Mouse (Mus musculus) liver, embryonic 15.5 days (tissue): ENCODE measurements around the gene Tmcc3. TPM values are rescaled to one million over a fixed set of nuclear protein-coding genes. Genes with fewer than 3 reads are reported as not detected.

Source experiments
- ATAC-seq: fragments of 200-750 bp; cut with Nextera tagmentation; 2 replicates; pipeline ENCODE4 v1.8.0; 2017; ENCODE audit warnings: moderate number of reproducible peaks, mild to moderate bottlenecking, moderate library complexity; ENCODE audit not compliant: insufficient read depth
- H3K27ac ChIP-seq: fragments of 300-500 bp; sonication (generic); replicated peaks from 2 replicates; pipeline ENCODE4 v1.5.1; 2015; ENCODE audit warnings: mild to moderate bottlenecking, inconsistent platforms
- H3K27me3 ChIP-seq: fragments of 300-500 bp; sonication (generic); 2 replicates; pipeline ENCODE4 v1.6.1; 2015; ENCODE audit warnings: mild to moderate bottlenecking, inconsistent platforms
- H3K36me3 ChIP-seq: fragments of 300-500 bp; sonication (generic); replicated peaks from 2 replicates; pipeline ENCODE4 v1.6.1; 2015; ENCODE audit warnings: moderate library complexity, mild to moderate bottlenecking, inconsistent platforms
- H3K4me1 ChIP-seq: fragments of 300-500 bp; sonication (generic); replicated peaks from 2 replicates; pipeline ENCODE4 v1.6.1; 2015; ENCODE audit warnings: inconsistent platforms
- H3K4me2 ChIP-seq: fragments of 300-500 bp; sonication (generic); 2 replicates; pipeline ENCODE4 v1.6.1; 2015; ENCODE audit warnings: moderate library complexity, mild to moderate bottlenecking, inconsistent platforms
- H3K4me3 ChIP-seq: fragments of 300-500 bp; sonication (generic); replicated peaks from 2 replicates; pipeline ENCODE4 v1.5.1; 2015; ENCODE audit warnings: mild to moderate bottlenecking, inconsistent platforms
- H3K9ac ChIP-seq: fragments of 300-500 bp; sonication (generic); 2 replicates; pipeline ENCODE4 v1.6.1; 2015; ENCODE audit warnings: moderate library complexity, mild to moderate bottlenecking, inconsistent platforms
- H3K9me3 ChIP-seq: fragments of 300-500 bp; sonication (generic); replicated peaks from 2 replicates; pipeline ENCODE4 v1.6.1; 2016; ENCODE audit warnings: inconsistent platforms
- WGBS: fragments of 180-500 bp; shearing (Covaris S2); methylation state at CpG from one replicate; pipeline ENCODE4 v1.1.7; 2015; ENCODE audit warnings: mixed read lengths; ENCODE audit not compliant: insufficient replicate concordance; 5-methylcytosine and 5-hydroxymethylcytosine counted together
- polyA plus RNA-seq: library from polyadenylated mRNA; unstranded; fragments of >200 nt; fragmentation: Nextera tagmentation; extraction: Ambion mirVana; gene quantifications from 2 replicates; pipeline ENCODE4 v1.2.1, GENCODE M21; 2015

The Tmcc3 gene
- polyA plus RNA-seq, 1 experiment from 2014 or later = 3.4 TPM

DNA sequence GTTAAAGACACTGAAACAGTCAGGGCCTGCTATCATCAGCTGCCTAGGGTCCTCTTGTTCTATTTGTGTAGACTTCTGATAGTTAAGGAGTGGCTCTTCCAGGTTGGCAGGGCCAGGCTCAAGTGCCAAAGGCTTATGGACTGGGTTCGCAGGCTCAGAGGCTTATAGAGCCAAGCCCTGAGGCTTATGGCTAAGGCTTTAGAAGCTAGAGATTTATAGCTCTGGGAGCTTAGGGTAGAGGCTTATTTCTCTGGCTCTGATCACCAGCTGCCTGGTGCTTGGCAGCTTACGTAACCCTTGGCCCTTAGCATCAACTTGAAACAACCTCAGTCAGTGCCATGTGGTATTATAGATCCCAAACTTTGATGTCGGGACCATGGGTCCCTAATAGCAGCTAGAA is 13.3 kb upstream of the Tmcc3 start, which contains the start of gene Gm4792:
Gene Gm4792, minus strand, starts transcription at position 233 of the 400 bp plus-strand sequence.
- no peak for ATAC-seq
- Histone ChIP-seq H3K4me2 (no peak within 1 kb of the TSS), H3K4me3 (no peak within 1 kb of the TSS), H3K4me1 (no peaks in the 10 kb centered on the region), H3K27me3 (peaks cover 5% of the 10 kb centered on the region; the same call in 1 of the 2 replicates), H3K9me3 (no peaks in the 10 kb centered on the region), H3K27ac (no peak within 1 kb of the TSS), H3K9ac (no peak within 1 kb of the TSS), H3K36me3 (no peaks in the 10 kb centered on the region)
- WGBS = 60% methylated on average over 3 of the region's 3 CpGs

GRCm38 (mm10) chr10:94299301-94299700 is 12.4 kb upstream of the Tmcc3 start:
- H3K4me2 ChIP-seq = no peak overlapping the region
- H3K36me3 ChIP-seq = no peaks in the 10 kb centered on the region
- no peak overlapping the region for H3K4me3 ChIP-seq
- H3K27me3 ChIP-seq = peaks cover 5% of the 10 kb centered on the region; the same call in 1 of the 2 replicates
- H3K9ac ChIP-seq = no peak overlapping the region
- no peaks in the 10 kb centered on the region for H3K4me1 ChIP-seq
- ATAC-seq = no peak
- H3K27ac ChIP-seq = no peak overlapping the region
- 81% methylated on average over 2 of the region's 2 CpGs for WGBS
- no peaks in the 10 kb centered on the region for H3K9me3 ChIP-seq

DNA sequence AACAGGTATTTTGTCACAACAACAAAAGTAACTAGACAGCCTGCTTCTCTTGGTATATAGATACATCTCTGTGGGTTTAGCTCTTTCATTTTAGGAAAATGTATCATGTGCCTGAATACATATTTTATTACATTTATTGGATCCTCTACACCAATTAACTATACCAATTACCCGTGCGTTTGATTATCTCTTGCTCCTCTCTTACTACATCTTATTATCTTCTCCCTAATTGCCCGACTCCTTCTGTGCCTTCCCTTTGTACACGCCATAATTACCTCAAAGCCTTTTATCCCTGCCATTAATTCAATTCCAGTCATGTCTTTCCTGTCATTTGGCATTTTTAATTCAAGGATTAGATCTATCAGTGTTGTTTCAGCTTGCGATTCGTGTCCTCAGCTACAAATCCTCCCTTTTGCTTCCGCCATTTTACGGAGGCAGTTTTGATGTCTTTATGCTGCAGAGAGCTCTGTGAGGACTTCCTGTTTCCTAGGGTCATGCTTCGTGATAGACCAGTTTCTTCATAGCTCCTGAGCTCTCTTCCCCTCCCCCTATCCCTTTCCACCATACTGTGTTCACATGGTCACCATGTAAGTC is 7.6 kb upstream of the Tmcc3 start:
- H3K9ac ChIP-seq = no peak overlapping the region
- ATAC-seq = no peak
- no peaks in the 10 kb centered on the region for H3K9me3 ChIP-seq
- H3K4me3 ChIP-seq = no peak overlapping the region
- WGBS = 71% methylated on average over 9 of the region's 9 CpGs
- H3K36me3 ChIP-seq = no peaks in the 10 kb centered on the region
- no peak overlapping the region for H3K27ac ChIP-seq
- H3K4me2 ChIP-seq = no peak overlapping the region
- no peaks in the 10 kb centered on the region for H3K4me1 ChIP-seq
- H3K27me3 ChIP-seq = no peaks in the 10 kb centered on the region

DNA sequence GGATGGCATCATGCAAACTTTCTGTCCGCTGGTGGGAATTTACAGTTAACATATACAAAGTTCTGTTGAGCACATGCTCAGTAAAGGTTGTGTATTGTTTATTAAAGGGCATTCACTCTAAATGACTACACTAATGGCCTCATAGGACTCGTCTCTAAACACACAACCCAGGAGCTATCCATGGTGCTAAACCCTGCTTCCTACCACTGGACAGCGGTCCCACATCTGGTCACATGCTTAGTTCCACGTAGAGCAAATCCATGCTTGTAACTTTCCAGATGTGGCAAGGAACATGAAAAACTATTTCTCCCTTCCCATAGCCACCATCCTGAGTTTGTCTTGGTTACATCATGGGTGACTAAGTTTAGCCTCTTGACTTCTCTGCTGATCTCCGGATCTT is 6.2 kb upstream of the Tmcc3 start:
- H3K36me3 ChIP-seq = no peaks in the 10 kb centered on the region

DNA sequence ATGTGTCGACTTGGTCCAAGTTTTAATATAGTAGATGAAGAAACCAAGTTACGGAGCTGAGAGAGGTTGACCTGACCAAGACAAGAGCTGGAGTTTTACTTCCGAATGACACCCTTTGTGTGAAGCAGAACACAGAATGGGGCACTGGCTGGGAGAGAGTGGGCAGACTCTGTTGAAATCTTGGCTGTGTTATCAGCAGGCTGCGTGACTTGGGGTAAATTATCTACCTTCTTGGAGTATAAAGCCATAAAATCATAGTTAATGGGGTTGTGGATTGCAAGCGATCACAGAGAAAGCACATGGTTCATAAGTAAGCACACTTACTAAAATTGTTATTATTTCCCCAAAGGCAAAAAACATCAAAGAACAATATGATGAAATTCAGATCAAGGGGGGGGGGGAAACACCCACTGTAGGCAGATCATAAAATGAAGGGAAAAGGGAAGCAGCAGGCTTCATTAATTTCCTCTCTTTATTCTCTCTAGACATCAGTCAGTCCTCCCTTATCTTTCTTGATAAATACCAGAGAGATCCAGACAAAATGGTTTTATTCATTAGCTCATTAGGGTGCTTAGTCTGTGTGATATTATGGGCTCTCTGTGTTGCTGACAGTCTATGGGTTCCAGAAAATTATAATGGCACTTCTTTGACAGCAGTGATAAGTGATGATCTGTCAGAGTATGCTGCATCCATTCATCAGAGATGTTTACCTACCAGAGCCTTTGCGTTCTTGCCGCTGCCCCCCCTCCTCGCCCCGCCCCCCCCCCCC is 1.1 kb upstream of the Tmcc3 start:
- 55% methylated on average over 7 of the region's 9 CpGs for WGBS
- Histone ChIP-seq H3K9ac (no peak overlapping the region), H3K4me3 (no peak overlapping the region), H3K27ac (no peak overlapping the region), H3K9me3 (no peaks in the 10 kb centered on the region), H3K4me1 (peaks cover 8% of the 10 kb centered on the region), H3K4me2 (no peak overlapping the region), H3K27me3 (peaks cover 45% of the 10 kb centered on the region), H3K36me3 (no peaks in the 10 kb centered on the region)
- ATAC-seq = no peak

More for the DNA sequence above, 6.2 kb upstream of the Tmcc3 start:
- Histone ChIP-seq H3K27me3 (peaks cover 7% of the 10 kb centered on the region), H3K9me3 (no peaks in the 10 kb centered on the region), H3K4me1 (no peaks in the 10 kb centered on the region), H3K9ac (no peak overlapping the region), H3K4me3 (no peak overlapping the region), H3K4me2 (no peak overlapping the region), H3K27ac (no peak overlapping the region)
- ATAC-seq = no peak
- WGBS = 51% methylated on average over 5 of the region's 5 CpGs

DNA sequence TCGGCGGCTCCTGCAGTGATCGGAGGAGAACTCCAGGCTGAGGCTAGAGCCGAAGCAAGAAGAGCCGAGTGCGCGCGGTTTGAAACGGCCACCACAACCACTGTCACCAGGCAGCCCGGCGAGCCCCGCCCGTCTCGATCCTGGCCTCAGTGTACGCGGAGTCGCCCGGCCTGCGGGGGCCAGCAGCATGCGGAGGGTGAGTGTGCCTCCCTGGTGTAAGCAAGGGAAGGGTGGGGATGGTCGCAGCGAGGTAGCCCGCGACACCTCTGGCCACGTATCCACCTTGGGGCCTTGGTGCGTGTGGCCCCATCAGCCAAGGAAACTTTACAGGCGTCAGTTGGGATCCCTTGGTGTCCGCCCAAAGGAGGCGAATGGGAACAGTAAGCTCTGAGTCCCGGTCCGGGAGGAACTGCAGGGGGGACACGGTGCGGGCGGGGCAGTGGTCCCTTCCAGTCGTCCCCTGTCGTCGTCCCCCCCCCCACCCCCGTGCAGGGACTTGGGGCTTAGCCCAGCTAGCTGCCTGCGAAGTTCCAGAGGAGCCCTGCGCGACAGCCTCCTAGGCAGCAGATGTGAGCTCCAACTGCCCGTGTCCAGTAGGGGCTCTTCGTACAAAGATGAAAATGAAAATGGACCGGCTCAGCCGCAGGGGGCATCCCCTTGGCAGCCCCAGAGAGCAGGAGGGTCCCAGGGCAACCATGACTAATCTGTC is 412 bp downstream of the Tmcc3 start:
- H3K27ac ChIP-seq = no peak overlapping the region
- peak overlapping the region; percentile 33 for H3K4me3 ChIP-seq
- H3K4me2 ChIP-seq = peak overlapping the region; percentile 62
- H3K9ac ChIP-seq = no peak overlapping the region
- H3K4me1 ChIP-seq = peaks cover 8% of the 10 kb centered on the region
- WGBS = 1% methylated on average over 45 of the region's 45 CpGs
- H3K9me3 ChIP-seq = no peaks in the 10 kb centered on the region
- ATAC-seq = no peak
- no peaks in the 10 kb centered on the region for H3K36me3 ChIP-seq
- peaks cover 45% of the 10 kb centered on the region for H3K27me3 ChIP-seq

GRCm38 (mm10) chr10:94313146-94313545 is 1.4 kb downstream of the Tmcc3 start:
- no peaks in the 10 kb centered on the region for H3K9me3 ChIP-seq
- peaks cover 45% of the 10 kb centered on the region for H3K27me3 ChIP-seq
- H3K27ac ChIP-seq = no peak overlapping the region
- H3K9ac ChIP-seq = no peak overlapping the region
- no peak for ATAC-seq
- no peaks in the 10 kb centered on the region for H3K36me3 ChIP-seq
- H3K4me2 ChIP-seq = no peak overlapping the region
- 54% methylated on average over 4 of the region's 4 CpGs for WGBS
- H3K4me1 ChIP-seq = peaks cover 8% of the 10 kb centered on the region
- no peak overlapping the region for H3K4me3 ChIP-seq

DNA sequence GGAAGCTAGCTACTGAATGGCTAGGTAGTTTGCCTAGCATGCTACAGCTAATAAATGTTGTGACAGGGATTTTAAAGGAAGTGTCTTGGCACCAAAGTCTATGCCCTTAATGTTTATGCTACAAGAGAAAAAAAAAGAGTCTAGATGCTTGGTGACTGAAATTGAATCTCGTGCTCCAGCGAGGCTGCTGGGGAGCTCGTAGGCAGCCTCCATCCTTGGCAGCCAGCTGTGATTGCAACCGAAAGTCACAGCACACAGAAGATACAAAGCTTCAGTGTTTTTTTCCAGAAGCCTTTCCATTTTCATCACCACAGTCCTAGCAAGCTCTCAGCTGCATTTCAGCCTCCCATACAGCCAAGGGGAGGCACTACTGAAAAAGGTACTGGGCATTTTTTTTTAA is 6.8 kb downstream of the Tmcc3 start:
- H3K4me1 ChIP-seq = no peaks in the 10 kb centered on the region
- no peak overlapping the region for H3K27ac ChIP-seq
- no peaks in the 10 kb centered on the region for H3K36me3 ChIP-seq
- ATAC-seq = no peak
- peaks cover 7% of the 10 kb centered on the region; the same call in 1 of the 2 replicates for H3K27me3 ChIP-seq
- H3K9ac ChIP-seq = no peak overlapping the region
- WGBS = 63% methylated on average over 4 of the region's 4 CpGs
- no peak overlapping the region for H3K4me2 ChIP-seq
- H3K4me3 ChIP-seq = no peak overlapping the region
- no peaks in the 10 kb centered on the region for H3K9me3 ChIP-seq

DNA sequence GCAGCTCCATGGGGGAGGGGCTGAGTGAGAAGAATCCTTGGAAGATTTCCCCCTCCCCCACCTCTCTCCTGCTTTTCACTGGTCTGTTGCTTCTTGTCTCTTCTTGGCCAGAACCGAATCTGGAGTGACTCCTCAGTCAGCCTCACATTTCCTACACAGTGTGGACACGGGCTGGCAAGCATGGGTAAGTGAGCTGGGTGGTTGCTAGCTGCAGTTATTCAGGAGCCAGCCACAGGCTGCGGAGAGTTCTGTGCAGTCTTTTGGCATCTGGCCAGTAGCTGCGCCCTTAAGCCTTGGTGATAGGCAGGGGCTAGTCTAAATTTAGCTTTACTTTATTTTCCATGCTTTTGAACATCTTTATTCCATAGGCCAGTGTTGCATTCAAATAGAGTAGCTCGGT is 18.2 kb downstream of the Tmcc3 start:
- no peak for ATAC-seq
- no peak overlapping the region for H3K4me2 ChIP-seq
- H3K4me1 ChIP-seq = no peaks in the 10 kb centered on the region
- no peaks in the 10 kb centered on the region for H3K27me3 ChIP-seq
- H3K9me3 ChIP-seq = no peaks in the 10 kb centered on the region
- H3K36me3 ChIP-seq = no peaks in the 10 kb centered on the region
- 49% methylated on average over 5 of the region's 5 CpGs for WGBS
- H3K4me3 ChIP-seq = no peak overlapping the region
- no peak overlapping the region for H3K27ac ChIP-seq
- H3K9ac ChIP-seq = no peak overlapping the region

DNA sequence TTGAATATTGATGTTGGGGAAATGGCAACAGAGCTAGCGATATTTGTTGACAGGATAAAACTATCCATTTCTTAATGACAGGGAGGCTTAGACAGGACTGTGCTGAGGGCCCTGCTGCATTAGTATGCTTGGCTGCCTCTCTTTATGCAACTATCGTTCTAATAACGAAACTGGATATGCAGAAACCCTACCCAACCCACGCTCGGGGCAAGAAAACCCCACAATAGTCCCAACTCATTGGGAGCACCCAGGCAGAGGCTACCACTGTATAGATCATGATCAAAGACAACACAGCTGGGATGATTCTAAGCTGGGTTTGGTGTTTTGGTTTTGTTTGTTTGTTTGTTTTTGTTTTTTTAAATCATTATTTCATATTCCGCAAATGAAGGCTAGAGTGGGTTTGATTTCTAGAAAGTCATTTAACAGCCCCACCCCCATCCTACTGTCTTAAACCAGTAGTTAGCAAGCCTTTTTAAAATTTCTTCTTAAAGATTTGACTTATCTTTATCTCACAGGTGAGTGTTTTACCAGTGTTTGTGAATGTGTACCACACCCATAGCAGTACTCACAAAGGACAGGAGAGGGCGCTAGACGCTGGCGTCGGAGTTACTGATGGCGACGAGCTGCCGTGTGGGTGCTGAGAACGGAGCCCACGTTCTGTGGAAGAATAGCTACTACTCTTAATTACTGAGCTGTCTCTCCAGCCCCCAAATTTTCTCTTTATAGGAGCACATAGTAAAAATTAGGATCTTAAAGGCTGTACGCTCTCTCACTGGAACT is 20.8 kb downstream of the Tmcc3 start:
- H3K9ac ChIP-seq = no peak overlapping the region
- H3K4me2 ChIP-seq = no peak overlapping the region
- no peak overlapping the region for H3K27ac ChIP-seq
- 74% methylated on average over 16 of the region's 16 CpGs for WGBS
- H3K4me1 ChIP-seq = no peaks in the 10 kb centered on the region
- H3K36me3 ChIP-seq = no peaks in the 10 kb centered on the region
- no peak overlapping the region for H3K4me3 ChIP-seq
- H3K9me3 ChIP-seq = no peaks in the 10 kb centered on the region
- H3K27me3 ChIP-seq = no peaks in the 10 kb centered on the region
- ATAC-seq = no peak

DNA sequence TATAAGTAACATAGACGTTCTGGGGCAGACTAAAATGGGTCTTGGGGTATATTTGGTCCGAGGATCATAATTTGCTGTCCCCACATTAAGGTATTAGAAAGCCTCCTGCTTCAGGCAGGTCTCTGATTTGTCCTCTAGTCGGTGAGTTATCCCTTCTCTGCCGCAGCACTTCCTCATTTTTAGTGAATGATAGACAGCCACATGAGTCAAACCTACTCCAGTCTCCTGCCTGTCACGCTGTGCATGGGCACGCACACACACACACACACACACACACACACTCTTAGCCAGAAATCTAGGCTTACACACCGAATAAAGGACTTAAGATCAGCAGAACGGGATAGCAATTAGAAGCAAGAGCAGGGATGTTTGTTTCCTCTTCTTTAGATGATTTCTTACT is 21.6 kb downstream of the Tmcc3 start:
- H3K27me3 ChIP-seq = no peaks in the 10 kb centered on the region
- 29% methylated on average over 8 of the region's 8 CpGs for WGBS

More for the DNA sequence above, 21.6 kb downstream of the Tmcc3 start:
- H3K36me3 ChIP-seq = no peaks in the 10 kb centered on the region
- no peak overlapping the region for H3K9ac ChIP-seq
- no peaks in the 10 kb centered on the region for H3K9me3 ChIP-seq
- no peak for ATAC-seq
- no peaks in the 10 kb centered on the region for H3K4me1 ChIP-seq
- H3K27ac ChIP-seq = no peak overlapping the region
- no peak overlapping the region for H3K4me3 ChIP-seq
- no peak overlapping the region for H3K4me2 ChIP-seq
